Mouse (Mus musculus) CD4-positive, CD25-positive, alpha-beta regulatory T cell, adult 4 months (primary cell): ENCODE data around the gene Rtkn. TPM values are rescaled to one million over a fixed set of nuclear protein-coding genes. Genes with fewer than 3 reads are reported as not detected.
A peak's percentile ranks its signal among the peaks of the same experiment; 100 is the strongest.

Source experiments
- ATAC-seq: one replicate; pipeline ENCODE4 v1.8.0; 2017
- polyA plus RNA-seq, 2 experiments: library from polyadenylated mRNA; unstranded; fragments of 100-300 nt; shearing (Covaris generic); gene quantifications; one replicate each; pipeline ENCODE4 v1.2.1; 2017

Gene Rtkn
- polyA plus RNA-seq, 2 experiments from 2014 or later = 0.49 TPM; not detected in 1

DNA sequence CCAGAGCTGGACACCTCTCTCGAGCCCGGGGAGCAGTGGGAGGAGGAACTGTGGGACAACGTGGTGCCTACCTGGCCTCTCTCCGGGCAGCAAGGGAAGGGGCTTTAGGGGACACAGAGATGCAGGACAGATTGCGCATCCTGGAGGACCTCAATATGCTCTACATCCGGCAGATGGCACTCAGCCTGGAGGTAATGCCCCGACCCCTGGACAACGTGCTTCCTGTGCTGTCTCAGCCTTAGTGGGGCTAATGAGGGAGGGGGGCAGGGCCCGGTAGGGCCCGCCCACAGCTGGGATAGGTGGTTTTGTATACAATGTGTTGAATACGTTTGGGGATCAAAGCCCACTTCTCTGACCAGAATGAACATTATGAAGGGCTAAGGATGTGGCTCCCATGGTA lies 2.8 kb downstream of the Rtkn start:
- ATAC-seq = peak; percentile 62

DNA sequence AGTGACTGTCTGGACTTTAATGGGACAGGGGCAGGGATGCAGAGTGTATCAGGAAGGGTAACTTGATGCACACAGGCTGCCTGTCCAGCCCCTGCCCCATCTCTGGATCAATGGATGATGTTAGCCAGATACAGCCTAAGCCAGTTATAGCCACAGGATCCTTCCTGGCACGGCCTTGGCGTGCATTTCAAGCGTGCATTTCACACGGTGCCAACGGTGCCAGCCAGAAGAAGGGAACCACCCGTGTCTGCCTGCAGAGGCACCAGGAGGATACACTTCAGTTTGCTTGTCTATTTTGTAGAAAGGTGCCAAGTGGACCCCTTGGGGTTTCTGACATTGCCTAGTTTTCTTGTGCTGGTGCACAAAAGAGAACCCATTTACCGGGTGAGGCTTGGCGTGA lies 4.8 kb downstream of the Rtkn start:
- ATAC-seq = no peak

DNA sequence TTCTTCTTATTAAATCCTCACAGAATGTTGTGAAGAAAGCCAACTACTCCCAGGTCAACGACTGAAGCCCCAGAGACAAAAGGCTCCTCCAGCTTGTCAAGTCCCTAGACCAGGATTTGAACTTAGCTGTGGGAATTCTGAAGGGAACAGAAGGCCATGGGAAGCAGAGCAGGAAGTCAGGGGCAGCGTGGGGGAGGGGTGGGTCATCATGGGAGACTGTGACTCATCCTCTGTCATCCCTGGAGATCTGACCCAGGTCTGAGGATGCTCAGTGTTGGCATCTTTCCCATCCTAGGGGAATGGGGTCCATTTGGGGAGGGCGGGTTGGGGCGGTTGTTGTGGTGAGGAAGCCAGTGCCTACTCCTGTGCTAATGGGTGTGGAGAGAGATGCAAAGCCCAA lies 6.4 kb downstream of the Rtkn start:
- ATAC-seq = no peak

- no peak for ATAC-seq
Observed at GRCm38 (mm10) chr6:83142211-83142731, 7.0 kb downstream of the Rtkn start.

DNA sequence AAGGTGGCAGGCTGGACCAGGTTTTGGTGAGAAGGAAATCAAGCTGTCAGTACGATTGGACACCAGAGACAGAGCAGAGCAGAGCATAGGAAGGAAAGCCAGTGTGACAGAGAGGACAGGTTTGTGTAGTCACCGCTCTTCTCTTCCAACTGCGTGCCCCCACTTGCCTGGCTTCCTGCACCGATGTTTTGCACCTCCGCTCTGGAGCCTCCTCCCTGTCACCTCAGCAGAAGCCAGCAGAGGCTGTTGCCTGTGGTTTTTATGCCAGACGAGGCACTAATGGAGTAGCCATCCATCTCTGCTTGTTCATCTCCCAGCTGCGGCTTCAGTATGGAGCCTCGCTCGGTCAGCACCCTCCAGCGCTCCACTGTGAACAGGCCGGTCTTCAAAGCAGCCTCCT lies 7.6 kb downstream of the Rtkn start:
- ATAC-seq = no peak

DNA sequence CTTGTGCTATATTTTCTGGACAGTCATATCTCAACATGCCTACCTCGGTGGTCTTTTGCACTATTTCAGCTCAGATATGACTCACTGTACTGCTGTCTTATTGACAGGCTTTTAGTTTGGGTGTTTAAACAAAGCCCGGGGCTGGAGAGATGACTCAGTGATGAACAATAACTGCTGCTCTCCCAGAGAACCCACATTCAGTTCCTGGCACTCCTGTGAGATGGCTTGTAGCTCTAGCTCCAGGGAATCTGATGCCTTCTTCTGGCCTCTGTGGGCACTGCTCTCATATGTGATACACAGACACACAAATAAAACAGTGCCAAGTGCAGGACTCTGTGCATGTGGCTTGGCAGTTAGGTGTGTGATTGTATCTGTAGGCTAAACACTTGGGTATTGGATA lies 9.9 kb downstream of the Rtkn start:
- no peak for ATAC-seq

- ATAC-seq = no peak
Observed at GRCm38 (mm10) chr6:83145805-83146204, 10.5 kb downstream of the Rtkn start.

DNA sequence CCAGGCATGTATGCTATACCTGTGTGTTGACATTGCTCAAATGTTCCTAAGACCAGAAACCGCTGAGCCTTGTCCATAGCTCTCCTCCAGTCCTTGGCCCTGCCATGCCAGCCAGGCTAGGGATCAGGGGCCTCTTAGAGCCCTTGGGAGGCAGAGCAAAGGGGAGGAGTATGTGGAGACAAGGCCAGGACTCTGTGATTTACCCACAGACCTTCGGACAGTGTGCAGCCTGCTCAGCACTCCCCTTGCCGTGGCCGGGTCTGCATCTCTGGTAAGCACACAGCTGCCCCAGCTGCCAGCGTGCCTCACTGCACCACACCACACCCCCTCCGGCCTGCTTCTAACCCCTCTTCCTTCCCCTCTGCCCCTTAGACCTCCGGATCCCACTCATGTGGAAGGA lies 12.0 kb downstream of the Rtkn start:
- no peak for ATAC-seq

- no peak for ATAC-seq
Observed at GRCm38 (mm10) chr6:83151721-83152120, 16.5 kb downstream of the Rtkn start.

GRCm38 (mm10) chr6:83153038-83153437 lies 17.8 kb downstream of the Rtkn start:
- ATAC-seq = no peak

GRCm38 (mm10) chr6:83153485-83153884 lies 18.2 kb downstream of the Rtkn start:
- no peak for ATAC-seq

DNA sequence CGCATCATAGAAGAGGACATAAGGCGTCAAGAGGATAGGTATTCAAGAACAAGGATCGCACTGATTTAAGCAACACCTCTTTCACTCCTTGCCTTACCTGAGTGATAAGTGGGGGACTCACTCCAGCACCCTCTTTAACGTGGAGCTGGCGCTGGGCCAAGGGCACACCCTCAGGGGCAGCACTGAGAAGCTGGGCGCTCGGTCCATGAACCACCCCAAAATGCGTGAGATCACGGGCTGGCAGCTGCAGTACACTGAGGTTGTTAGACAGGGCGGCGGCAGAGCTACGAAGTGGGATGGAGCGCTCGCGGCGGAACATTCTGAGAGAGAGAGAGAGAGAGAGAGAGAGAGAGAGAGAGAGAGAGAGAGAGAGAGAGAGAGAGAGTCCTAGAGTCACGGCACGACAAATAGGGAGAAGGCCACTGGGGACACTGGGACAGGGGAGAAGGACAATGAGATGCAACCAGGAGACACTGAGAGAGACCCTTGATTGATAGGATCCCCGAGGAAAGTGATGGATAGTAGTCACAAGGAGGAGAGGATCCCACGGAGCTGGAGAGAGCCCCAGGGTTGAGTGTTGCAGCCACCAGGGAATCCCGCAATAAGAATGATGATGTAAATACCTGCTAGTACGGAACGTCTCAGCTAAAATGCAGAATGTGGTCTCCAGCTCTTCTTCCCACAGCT lies 20.4 kb downstream of the Rtkn start:
- ATAC-seq = peak; percentile 7

- peak; percentile 78 for ATAC-seq
Observed at GRCm38 (mm10) chr6:83156259-83156684, 21.0 kb downstream of the Rtkn start, which contains the start of the genes Wdr54 and 1700003E16Rik. Gene Wdr54 (minus strand): TSS chr6:83156397. Gene 1700003E16Rik (plus strand): TSS chr6:83156404.

GRCm38 (mm10) chr6:83159456-83159855 lies 24.2 kb downstream of the Rtkn start:
- peak; percentile 75 for ATAC-seq

- ATAC-seq = no peak
Observed at GRCm38 (mm10) chr6:83161442-83161841, 26.2 kb downstream of the Rtkn start.

GRCm38 (mm10) chr6:83161921-83162641 lies 26.8 kb downstream of the Rtkn start:
- no peak for ATAC-seq

DNA sequence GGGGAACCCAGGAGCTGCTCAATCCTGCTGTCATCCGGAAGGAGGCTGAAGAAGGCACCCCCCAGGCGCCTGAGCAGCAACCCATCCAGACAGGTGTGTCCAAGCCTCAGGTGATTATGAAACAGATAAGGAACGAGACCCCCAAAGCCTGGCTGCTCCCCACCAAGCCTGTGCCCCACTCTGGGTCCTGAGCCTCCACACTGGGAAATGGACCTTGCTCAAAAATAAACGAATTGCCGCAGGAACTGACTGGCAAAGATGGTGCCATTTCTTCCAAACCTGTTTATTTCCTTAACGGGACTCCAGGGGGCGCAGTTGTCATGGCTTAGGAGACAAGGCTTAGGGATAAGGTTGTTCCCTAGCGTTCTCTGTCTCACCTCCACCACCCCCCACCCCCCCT lies 27.4 kb downstream of the Rtkn start:
- ATAC-seq = no peak

DNA sequence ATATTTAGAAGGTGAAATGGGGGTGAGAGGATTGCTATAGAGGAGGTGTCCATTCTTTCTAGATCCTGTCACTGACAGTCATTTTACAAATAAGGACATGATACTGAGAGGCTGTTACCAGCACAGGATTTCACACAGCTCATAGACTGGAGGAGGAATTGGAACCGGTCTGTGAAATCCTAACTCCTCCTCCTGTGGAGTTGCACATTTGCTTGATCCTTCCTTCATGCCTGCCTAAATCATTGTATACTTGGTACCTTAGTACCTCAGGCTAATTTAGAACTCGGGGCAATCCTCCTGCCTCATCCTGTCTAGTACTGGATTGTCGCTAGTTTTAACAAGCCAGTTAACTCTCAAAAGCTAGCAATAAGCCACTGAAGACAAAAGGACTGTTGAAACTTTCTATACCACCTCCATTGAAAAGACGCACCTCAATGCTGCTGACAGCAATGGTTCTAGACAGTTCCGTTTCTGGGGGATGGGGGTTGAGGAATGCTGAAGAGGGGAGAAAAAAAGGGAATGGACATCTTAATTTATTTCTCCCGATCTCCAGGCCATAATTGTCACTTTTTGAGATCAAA lies 29.9 kb downstream of the Rtkn start:
- peak; percentile 65 for ATAC-seq

GRCm38 (mm10) chr6:83165607-83166242 lies 30.5 kb downstream of the Rtkn start, which contains the start of gene Dctn1:
Gene Dctn1 (plus strand): TSS chr6:83165920.
- peak; percentile 83 for ATAC-seq

- ATAC-seq = peak; percentile 38
Observed at GRCm38 (mm10) chr6:83166243-83166630, 31.0 kb downstream of the Rtkn start.

DNA sequence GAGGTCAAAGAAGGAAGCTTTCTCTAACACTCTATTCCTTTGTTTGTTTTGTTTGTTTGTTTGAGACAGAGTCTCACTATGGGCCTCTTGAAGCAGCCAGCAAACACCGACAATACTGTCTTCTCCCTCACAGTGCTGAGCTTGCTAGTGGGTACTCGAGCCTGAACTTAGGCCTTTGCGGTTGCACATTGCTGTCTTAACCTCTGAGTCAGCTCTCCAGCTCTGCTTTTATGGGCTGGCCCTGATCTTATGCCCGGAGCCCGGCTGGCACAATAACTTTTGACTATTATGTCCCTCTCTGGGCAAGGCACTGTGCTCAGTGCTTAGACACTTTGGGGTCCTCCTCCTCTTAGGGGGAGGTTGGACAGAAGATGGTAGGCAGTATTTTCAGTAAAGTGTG lies 34.6 kb downstream of the Rtkn start:
- no peak for ATAC-seq

GRCm38 (mm10) chr6:83171063-83171462 lies 35.8 kb downstream of the Rtkn start:
- no peak for ATAC-seq
